Mouse (Mus musculus) spleen, postnatal 4 days (tissue): ENCODE measurements at regions not wholly inside any gene's neighbourhood (a gene's known extent, or its start where the extent isn't known, plus 50 kb on each side); places are given as distances from the start of the nearest gene placed in this dataset.
"Not testable (repeated sequence)": the region's sequence is repeated elsewhere in the genome, so short reads cannot be mapped to it uniquely, and the experiment has no call there.

Source experiments
- DNase-seq, 2 experiments: peaks; one replicate each; pipeline ENCODE4 v3.0.0; 2022; ENCODE audit warnings: low spot score in 2 of 2

DNA sequence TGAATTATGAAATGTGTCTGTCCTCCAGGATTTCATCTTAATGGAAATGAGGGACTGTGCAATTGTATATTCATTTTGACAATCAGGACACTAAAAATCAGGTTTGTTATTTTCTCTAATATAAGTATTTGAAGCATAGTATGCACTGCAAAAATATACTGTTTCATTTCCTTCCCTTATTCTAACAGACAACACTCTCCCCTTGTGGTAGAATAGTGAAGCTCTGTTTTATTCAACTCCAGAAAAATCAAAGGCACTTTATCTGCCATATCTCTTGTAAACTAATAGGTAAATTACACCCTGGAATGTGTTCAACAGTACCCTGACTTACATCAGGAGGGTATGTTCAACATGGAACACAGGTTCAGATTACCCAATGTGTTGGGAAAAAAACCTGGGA lies 137.7 kb upstream of the Zfp960 start:
- no peak for DNase-seq

DNA sequence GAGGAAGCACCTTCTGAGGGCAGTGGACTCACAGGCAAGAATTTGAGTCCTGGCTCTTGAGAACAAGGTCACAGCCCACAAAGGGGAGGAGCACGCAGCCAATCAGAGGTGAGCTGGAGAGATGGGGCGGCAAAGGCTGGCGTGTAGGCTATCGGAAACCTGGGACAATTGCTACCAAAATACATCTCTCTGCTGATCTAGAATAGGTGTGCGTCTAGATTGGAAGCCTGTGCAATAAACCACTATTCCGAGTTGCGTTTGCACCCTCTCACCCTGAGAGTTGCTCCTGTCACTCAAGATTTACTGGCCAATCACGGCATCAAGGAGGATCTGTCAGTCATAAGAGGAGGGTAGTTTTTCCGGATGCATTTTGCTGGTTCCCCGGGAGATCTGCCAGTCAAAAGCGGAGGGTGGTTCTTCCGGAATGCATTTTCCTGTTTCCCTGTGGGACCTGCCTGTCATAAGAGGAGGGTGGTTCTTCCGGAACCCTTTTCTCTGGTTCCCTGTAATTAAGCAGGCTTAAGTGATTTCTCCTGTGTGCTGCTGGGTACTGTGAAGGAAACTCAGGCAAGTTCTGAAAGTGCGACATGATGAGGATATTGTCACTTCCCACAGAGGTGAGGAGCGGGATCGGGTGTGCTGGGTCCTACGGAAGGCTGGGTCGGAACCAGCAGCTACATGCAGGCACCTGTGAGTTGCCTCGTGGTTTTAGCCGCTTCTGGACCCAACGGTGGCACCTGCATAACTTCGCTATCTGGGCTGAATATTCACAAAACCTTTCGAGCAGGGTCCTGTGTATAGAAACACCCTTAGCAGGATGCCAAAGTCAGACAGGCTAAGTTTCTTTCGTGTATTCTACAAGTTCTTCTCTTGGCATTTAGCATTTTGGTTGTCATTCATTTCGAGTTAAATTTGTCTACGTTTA lies 112.6 kb upstream of the Zfp960 start:
- DNase-seq = peak; percentile 76 to 80

DNA sequence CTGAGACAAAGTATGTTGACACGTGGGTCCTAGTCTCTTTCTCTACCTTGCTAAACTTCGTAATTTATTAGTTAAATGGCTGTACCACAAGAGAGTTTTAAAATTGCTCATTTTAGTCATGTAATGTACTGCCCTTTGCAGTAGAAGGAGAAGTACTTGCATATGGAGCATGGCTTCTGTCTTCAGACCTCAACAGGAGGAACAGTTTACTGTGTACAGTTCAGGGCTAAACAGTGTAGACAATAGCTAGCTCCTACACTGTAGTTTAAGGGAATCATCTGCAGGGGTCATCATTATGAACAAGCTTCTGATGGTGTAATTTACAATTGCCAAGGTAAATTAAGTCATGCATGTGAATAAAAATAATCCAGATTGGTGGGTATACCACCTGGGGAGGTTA lies 111.8 kb upstream of the Zfp960 start:
- not testable (repeated sequence) for DNase-seq

DNA sequence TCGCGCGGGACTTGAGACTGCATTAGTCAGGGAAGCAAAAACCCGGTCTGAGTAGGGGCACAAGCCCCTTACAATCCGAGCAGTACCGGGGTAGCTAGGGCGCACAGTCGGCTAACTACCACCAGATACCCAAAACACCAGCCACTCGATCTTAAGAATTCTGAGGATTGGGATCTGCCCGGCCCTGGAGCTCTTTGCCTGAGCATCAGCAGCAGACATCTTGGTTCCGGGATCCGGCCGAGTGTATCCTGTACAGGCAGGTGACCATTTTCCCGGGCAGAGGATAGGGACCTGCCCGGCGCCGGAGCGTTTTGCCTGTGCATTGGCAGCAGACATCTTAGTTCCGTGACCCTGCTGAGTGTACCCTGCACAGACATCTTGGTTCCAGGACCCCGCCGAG lies 66.7 kb upstream of the Zfp960 start:
- not testable (repeated sequence) for DNase-seq

DNA sequence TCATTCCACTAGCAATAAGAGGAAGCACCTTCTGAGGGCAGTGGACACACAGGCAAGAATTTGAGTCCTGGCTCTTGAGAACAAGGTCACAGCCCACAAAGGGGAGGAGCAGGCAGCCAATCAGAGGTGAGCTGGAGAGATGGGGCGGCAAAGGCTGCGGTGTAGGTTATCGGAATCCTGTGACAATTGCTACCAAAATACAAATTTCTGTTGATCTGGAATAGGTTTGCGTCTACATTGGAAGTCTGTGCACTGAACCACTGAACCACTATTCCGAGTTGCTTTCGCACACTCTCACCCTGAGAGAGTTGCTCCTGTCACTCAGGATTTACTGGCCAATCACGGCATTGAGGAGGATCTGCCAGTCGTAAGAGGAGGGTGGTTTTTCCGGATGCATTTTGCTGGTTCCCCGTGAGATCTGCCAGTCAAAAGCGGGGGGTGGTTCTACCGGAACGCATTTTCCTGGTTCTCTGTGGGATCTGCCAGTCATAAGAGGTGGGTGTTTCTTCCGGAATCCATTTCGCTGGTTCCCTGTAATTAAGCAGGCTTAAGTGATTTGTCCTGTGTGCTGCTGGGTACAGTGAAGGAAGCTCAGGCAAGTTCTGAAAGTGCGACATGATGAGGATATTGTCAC lies 59.2 kb upstream of the Zfp960 start:
- peak; percentile 76 for DNase-seq

DNA sequence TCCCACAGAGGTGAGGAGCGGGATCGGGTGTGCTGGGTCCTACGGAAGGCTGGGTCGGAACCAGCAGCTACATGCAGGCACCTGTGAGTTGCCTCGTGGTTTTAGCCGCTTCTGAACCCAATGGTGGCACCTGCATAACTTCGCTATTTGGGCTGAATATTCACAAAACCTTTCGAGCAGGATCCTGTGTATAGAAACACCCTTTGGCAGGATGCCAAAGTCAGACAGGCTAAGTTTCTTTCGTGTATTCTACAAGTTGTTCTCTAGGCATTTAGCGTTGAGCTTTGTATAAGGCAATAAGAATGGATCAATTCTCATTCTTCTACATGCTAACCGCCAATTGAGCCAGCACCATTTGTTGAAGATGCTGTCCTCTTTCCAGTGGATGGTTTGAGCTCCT lies 58.6 kb upstream of the Zfp960 start:
- DNase-seq = not testable (repeated sequence)
